Mouse (Mus musculus) kidney, adult 2 months (tissue): ENCODE data around the gene Cys1. TPM values are rescaled to one million over a fixed set of nuclear protein-coding genes. Genes with fewer than 3 reads are reported as not detected.

ENCODE experiments used
- DNase-seq: peaks from one replicate; pipeline ENCODE4 v3.0.0; 2021
- H3K27ac ChIP-seq: fragments of 200-500 bp; 2 replicates; pipeline ENCODE4 v1.5.1; 2012; ENCODE audit warnings: low read depth, low read length, control low read depth, inconsistent platforms; ENCODE audit not compliant: insufficient read depth
- H3K27me3 ChIP-seq: fragments of 200-500 bp; replicated peaks from 2 replicates; pipeline ENCODE4 v1.6.1; 2012; ENCODE audit warnings: mild to moderate bottlenecking, moderate library complexity, low read length, inconsistent platforms; ENCODE audit not compliant: control insufficient read depth, insufficient read depth
- H3K36me3 ChIP-seq: fragments of 200-500 bp; 2 replicates; pipeline ENCODE4 v1.6.1; 2012; ENCODE audit warnings: mild to moderate bottlenecking, moderate library complexity, low read length, inconsistent platforms; ENCODE audit not compliant: control insufficient read depth, insufficient read depth
- H3K4me1 ChIP-seq: fragments of 200-500 bp; 2 replicates; pipeline ENCODE4 v1.6.1; 2011; ENCODE audit warnings: low read length; ENCODE audit not compliant: control insufficient read depth, insufficient read depth
- H3K4me3 ChIP-seq: fragments of 200-500 bp; 2 replicates; pipeline ENCODE4 v1.5.1; 2011; ENCODE audit warnings: mild to moderate bottlenecking, low read depth, low read length, control low read depth; ENCODE audit not compliant: insufficient read depth
- CTCF ChIP-seq: fragments of 200-500 bp; conservative IDR thresholded peaks from 2 replicates; pipeline ENCODE4 v1.5.1; 2011; ENCODE audit warnings: low read depth, mild to moderate bottlenecking, control low read depth, low read length, moderate library complexity, mixed read lengths; ENCODE audit not compliant: insufficient read depth, insufficient read length
- POLR2A ChIP-seq: fragments of 200-500 bp; IDR thresholded peaks from one replicate; pipeline ENCODE4 v1.6.1; 2011; ENCODE audit warnings: low read depth, low read length, control low read depth
- whole genome bisulfite sequencing: fragments of 180-500 bp; shearing (Covaris S2); methylation state at CpG from one replicate; pipeline ENCODE4 v1.1.7; 2018; 5-methylcytosine and 5-hydroxymethylcytosine counted together
- polyA plus RNA-seq: library from polyadenylated mRNA; depleted of rRNA; stranded (reverse); fragments of >200 nt; gene quantifications from 2 replicates; pipeline ENCODE4 v1.2.3, GENCODE M21; 2012; rRNA removed

Cys1 gene
- polyA plus RNA-seq: 71.1 and 93.2 TPM in 2 replicates

GRCm38 (mm10) chr12:24681286-24682023, at the start of gene Cys1:
Gene Cys1 (minus strand): TSS chr12:24681813.
- no peak for TF ChIP-seq CTCF
- peak; percentile 45 for TF ChIP-seq POLR2A
- WGBS: 2% methylated on average over 20 of the region's 20 CpGs
- peak within 1 kb of the TSS; percentile 99 for H3K27ac ChIP-seq
- peak; percentile 90 for DNase-seq
- H3K4me1 ChIP-seq: peaks cover 36% of the 10 kb centered on the region
- H3K36me3 ChIP-seq: no peaks in the 10 kb centered on the region
- H3K27me3 ChIP-seq: no peaks in the 10 kb centered on the region
- peak within 1 kb of the TSS; percentile 80 for H3K4me3 ChIP-seq

GRCm38 (mm10) chr12:24724369-24724768, 42.8 kb upstream of the Cys1 start:
- no peaks in the 10 kb centered on the region for H3K4me1 ChIP-seq
- TF ChIP-seq CTCF (no peak), POLR2A (no peak)
- no peak for DNase-seq
- H3K27me3 ChIP-seq: no peaks in the 10 kb centered on the region
- H3K36me3 ChIP-seq: no peaks in the 10 kb centered on the region
- WGBS: 37% methylated on average over 2 of the region's 2 CpGs
- no peak overlapping the region for H3K27ac ChIP-seq
- no peak overlapping the region for H3K4me3 ChIP-seq

- no peaks in the 10 kb centered on the region for H3K36me3 ChIP-seq
- no peaks in the 10 kb centered on the region for H3K4me1 ChIP-seq
- no peak overlapping the region for H3K4me3 ChIP-seq
- whole genome bisulfite sequencing: 54% methylated on average over 4 of the region's 4 CpGs
- no peak for DNase-seq
- TF ChIP-seq POLR2A: no peak
- no peak for TF ChIP-seq CTCF
- H3K27me3 ChIP-seq: no peaks in the 10 kb centered on the region
- no peak overlapping the region for H3K27ac ChIP-seq
Observed at GRCm38 (mm10) chr12:24723859-24724258, 42.2 kb upstream of the Cys1 start.

DNA sequence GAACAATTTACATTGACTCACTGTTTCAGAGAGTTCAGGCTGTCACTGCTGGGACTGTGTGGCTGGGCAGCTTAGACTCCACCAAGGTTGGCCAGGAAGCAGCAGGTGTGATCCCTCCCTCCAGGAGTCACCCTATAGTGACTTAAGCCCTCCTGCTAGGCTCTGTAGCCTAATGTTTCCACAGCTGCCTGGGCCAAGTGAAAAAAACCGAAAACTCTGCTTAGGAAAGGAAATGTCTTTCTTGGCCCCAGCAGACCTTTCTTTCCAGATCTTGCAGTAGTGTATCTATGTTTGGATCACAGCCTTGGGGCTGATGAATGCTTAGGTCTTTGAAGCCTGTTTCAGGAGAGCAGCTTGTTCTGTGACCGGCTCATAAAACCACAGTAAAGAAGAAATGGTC, 41.8 kb upstream of the Cys1 start:
- WGBS: 48% methylated on average over 2 of the region's 2 CpGs
- DNase-seq: no peak
- no peaks in the 10 kb centered on the region for H3K36me3 ChIP-seq
- H3K4me3 ChIP-seq: no peak overlapping the region
- TF ChIP-seq POLR2A (no peak), CTCF (no peak)
- H3K4me1 ChIP-seq: no peaks in the 10 kb centered on the region
- no peak overlapping the region for H3K27ac ChIP-seq
- no peaks in the 10 kb centered on the region for H3K27me3 ChIP-seq

DNA sequence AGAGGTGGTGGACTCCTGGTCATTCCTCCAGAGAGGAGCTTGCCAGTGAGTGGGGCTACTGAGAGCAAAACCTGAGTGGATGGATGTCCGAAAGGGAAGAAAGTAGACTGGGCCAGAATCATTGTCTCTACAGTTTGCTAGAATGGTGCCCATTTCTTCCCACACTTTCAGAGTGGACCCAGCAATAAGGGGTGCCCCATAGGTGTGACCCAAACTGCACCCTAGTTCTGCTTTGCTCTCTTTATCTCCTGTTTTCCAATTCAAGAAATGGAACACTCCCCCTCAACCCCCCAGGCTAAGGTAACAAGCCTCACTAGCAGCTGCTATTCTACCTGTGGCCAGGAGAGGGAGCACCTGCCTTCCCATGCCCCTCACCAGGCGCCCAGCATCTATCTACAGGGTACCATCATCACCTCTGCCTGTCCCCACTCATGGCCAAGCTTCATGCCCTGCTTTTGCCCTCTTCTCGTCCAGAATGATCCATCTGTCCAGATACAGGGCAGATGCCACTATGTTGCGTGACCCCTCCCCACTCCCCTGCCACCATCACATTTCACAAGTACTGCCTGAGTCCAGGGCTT, 35.2 kb upstream of the Cys1 start:
- no peaks in the 10 kb centered on the region for H3K36me3 ChIP-seq
- H3K4me1 ChIP-seq: no peaks in the 10 kb centered on the region
- no peaks in the 10 kb centered on the region for H3K27me3 ChIP-seq
- peak; percentile 45 for DNase-seq
- TF ChIP-seq POLR2A: no peak
- TF ChIP-seq CTCF: peak; percentile 80
- 59% methylated on average over 4 of the region's 4 CpGs for WGBS
- H3K4me3 ChIP-seq: no peak overlapping the region
- no peak overlapping the region for H3K27ac ChIP-seq

- H3K27ac ChIP-seq: no peak overlapping the region
- no peaks in the 10 kb centered on the region for H3K36me3 ChIP-seq
- TF ChIP-seq POLR2A: no peak
- TF ChIP-seq CTCF: no peak
- 60% methylated on average over 2 of the region's 2 CpGs for WGBS
- no peaks in the 10 kb centered on the region for H3K4me1 ChIP-seq
- no peak for DNase-seq
- H3K27me3 ChIP-seq: no peaks in the 10 kb centered on the region
- H3K4me3 ChIP-seq: no peak overlapping the region
Observed at GRCm38 (mm10) chr12:24715268-24715896, 33.8 kb upstream of the Cys1 start.
